Mouse (Mus musculus) frontal cortex, postnatal 36 days (tissue): Measurements from ENCODE around the gene Tex14.
"Not testable (repeated sequence)": the region's sequence is repeated elsewhere in the genome, so short reads cannot be mapped to it uniquely, and the experiment has no call there.

Source experiments
- DNase-seq, 2 experiments: peaks; one replicate each; pipeline ENCODE4 v3.0.0; 2022; ENCODE audit warnings: low spot score in 2 of 2

Gene Tex14

GRCm38 (mm10) chr11:87472058-87472457, 67.2 kb downstream of the Tex14 start:
- DNase-seq, result not testable (repeated sequence)

- not testable (repeated sequence) for DNase-seq
These were observed 74.3 kb downstream of the Tex14 start for GRCm38 (mm10) chr11:87479172-87479571.

GRCm38 (mm10) chr11:87483796-87484326, 79.0 kb downstream of the Tex14 start:
- DNase-seq, result no peak

GRCm38 (mm10) chr11:87488948-87489347, 84.1 kb downstream of the Tex14 start:
- DNase-seq, result no peak

GRCm38 (mm10) chr11:87504690-87505214, 99.9 kb downstream of the Tex14 start:
- DNase-seq, result no peak

GRCm38 (mm10) chr11:87506502-87506901, 101.6 kb downstream of the Tex14 start:
- DNase-seq, result no peak

- DNase-seq, result no peak
These were observed 102.2 kb downstream of the Tex14 start for GRCm38 (mm10) chr11:87507043-87507442.

- peak; percentile 10 to 14 for DNase-seq
These were observed 114.4 kb downstream of the Tex14 start for GRCm38 (mm10) chr11:87519260-87519659.

- DNase-seq, result no peak
These were observed 118.6 kb downstream of the Tex14 start for GRCm38 (mm10) chr11:87523466-87523865.

GRCm38 (mm10) chr11:87523967-87524366, 119.1 kb downstream of the Tex14 start:
- no peak for DNase-seq

GRCm38 (mm10) chr11:87524780-87525179, 119.9 kb downstream of the Tex14 start:
- no peak for DNase-seq

- no peak for DNase-seq
These were observed 122.5 kb downstream of the Tex14 start for GRCm38 (mm10) chr11:87527364-87527763.

GRCm38 (mm10) chr11:87527990-87528389, 123.1 kb downstream of the Tex14 start:
- no peak for DNase-seq

- no peak for DNase-seq
These were observed 126.8 kb downstream of the Tex14 start for GRCm38 (mm10) chr11:87531695-87532094.

- DNase-seq, result no peak
These were observed 137.4 kb downstream of the Tex14 start for GRCm38 (mm10) chr11:87542285-87542684.

- DNase-seq, result no peak
These were observed 138.0 kb downstream of the Tex14 start for GRCm38 (mm10) chr11:87542906-87543305.

GRCm38 (mm10) chr11:87553342-87553741, 148.5 kb downstream of the Tex14 start:
- peak in 1 of 2 experiments; percentile 24 for DNase-seq

GRCm38 (mm10) chr11:87554386-87554785, 149.5 kb downstream of the Tex14 start:
- no peak for DNase-seq

GRCm38 (mm10) chr11:87555106-87555703, 150.3 kb downstream of the Tex14 start:
- DNase-seq, result no peak

GRCm38 (mm10) chr11:87561208-87561607, 156.3 kb downstream of the Tex14 start:
- DNase-seq, result no peak

GRCm38 (mm10) chr11:87566501-87566900, 161.6 kb downstream of the Tex14 start, which contains the start of gene Gm11492:
Gene Gm11492 (plus strand): TSS chr11:87566653.
- no peak for DNase-seq

GRCm38 (mm10) chr11:87568255-87568953, 163.5 kb downstream of the Tex14 start, which contains the start of gene Sept4:
Gene Sept4 (plus strand): TSS chr11:87568903.
- DNase-seq, result no peak

GRCm38 (mm10) chr11:87570743-87571142, 165.9 kb downstream of the Tex14 start:
- no peak for DNase-seq
